Mouse (Mus musculus) right cerebral cortex, adult 2 months (tissue): ENCODE measurements around the gene Epb41l4b.

Source experiments
- DNase-seq, 2 experiments: peaks; one replicate each; pipeline ENCODE4 v3.0.0; 2021 to 2022; ENCODE audit warnings: low spot score in 2 of 2

The Epb41l4b gene

DNA sequence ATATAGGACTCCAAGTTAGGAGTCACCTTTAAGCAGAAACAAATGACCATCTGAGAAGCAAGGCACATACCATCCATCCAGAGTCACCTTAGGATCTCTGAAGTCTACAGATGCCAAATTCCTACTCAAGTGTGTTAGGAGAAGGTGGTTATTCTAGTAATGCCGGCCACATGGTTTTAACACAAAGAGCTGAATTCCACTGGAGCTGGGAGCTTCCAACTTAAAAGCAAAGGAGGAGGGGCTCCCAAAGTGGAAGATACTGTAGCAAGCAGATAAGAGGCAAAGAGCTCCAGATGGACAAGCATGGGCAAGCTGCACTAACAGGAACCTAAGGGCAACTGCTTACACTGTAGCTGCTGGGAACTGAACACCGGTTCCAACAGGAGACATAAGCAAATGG lies 76.3 kb downstream of the Epb41l4b start:
- no peak for DNase-seq

DNA sequence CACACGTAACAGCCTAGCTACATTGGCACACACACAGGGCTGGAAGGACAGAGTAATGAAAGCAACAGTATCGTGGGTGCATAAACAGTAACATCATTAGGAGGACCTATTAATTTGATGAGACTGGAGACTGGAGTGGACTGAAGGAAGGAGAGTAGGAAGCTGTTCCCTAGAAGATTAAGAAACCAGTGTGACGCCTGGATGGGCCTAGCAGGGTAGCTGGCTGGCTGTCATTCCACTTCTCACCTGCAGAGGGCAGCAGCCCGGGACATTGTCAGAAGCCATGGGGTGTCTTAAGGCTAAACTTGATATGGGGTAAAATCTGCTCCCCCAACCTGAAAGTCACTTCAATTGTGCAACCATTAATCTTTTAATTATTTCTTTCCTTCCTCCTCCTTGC lies 78.0 kb downstream of the Epb41l4b start:
- peak; percentile 87 for DNase-seq

DNA sequence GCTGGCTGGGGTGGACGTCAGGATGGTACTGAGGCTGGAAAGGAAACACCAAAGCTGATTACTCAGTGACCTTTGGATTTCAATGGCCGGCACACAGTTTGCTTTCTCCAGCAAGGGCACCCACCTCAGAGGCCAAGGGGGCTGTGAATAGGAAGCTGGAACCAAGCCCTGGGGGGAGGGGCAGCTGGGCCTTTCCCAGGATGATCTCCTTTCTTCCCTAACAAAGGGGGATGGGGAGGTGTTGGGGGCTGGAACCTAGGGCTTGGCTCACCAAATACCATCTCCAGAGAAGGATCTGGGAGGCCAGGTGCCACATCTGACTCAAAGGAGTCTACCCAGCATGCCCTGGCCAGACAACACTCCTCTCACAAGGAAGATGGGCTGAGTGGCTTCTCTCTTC lies 78.4 kb downstream of the Epb41l4b start:
- no peak for DNase-seq

DNA sequence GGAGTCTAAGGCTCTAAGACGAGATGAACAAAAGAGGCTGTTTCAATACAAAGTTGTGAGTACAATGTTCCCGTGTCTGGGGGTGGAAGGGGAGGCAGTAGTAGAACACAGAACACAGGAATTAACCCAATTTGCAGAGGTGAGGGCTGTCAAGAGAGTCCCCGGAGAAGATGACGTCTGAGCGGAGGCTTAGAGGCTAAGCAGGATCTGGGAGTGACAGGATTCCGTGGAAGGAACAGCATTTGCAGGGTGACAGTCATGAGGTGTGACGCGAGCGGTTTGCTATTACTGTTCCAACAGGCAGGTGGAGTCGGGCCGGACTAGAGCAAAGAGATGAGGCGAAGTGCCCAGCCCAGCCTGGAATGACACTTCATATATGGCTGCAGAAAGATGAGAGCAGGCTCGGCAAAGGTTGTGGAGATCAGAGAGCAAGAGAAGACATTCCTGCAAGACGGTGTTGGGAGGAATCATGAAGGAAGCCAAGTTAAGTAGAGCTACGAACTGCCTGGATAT lies 82.9 kb downstream of the Epb41l4b start:
- DNase-seq = no peak

DNA sequence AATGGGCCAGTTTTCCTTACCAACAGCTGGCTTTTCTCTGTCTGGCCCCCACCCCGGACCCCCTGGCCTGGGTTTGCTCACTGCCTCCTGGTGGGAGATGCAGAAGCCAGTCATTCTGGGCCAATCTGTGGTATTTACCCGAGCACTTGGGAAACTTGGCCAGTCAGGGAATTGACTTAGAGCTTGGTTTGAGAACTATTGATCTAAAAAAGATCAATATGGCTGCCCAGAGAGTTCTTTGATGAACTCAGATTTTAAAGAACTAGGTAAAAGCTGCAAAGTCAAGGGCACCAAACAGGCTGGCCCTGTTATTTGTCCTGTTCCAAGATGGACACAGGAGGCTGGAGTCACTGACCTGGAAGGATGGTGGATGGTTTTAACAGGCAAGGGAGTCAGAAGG lies 84.6 kb downstream of the Epb41l4b start:
- DNase-seq = no peak

DNA sequence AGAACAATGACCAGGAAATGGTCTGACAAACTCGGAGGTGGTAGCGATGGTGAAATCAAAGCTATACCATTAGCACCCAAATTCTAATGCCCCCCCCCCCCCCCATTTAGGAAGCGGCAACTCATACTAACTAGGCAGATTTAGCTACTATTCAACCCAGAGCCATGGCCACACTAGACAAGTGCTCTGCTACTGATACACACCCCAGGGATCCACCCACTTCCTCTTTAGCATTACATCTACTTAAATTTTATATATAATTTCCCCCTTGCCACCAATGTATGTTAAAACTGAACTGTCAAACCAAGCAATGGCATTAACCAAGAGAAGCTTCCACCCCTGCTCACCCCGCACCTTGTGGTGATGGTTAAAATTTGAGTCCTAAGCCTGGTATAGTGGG lies 85.6 kb downstream of the Epb41l4b start:
- DNase-seq = no peak

DNA sequence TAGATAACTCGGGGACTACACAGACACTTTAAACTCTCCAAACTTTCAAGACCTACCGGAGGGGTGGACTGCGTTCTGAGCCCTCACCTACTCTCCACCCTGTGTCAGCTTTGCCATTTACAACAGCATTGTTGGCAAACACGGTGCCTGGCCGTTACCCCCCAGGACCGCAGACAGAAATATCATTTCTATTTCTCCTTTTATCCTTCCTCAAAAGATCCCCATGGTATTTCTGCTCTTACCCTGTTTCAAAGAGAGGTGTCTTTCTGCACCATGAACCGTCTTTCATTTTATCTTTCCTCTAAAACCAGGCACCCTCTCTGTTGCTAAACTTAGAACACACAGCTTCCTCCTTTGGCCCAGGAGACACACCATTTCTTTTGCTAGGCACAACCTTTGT lies 87.6 kb downstream of the Epb41l4b start:
- no peak for DNase-seq

DNA sequence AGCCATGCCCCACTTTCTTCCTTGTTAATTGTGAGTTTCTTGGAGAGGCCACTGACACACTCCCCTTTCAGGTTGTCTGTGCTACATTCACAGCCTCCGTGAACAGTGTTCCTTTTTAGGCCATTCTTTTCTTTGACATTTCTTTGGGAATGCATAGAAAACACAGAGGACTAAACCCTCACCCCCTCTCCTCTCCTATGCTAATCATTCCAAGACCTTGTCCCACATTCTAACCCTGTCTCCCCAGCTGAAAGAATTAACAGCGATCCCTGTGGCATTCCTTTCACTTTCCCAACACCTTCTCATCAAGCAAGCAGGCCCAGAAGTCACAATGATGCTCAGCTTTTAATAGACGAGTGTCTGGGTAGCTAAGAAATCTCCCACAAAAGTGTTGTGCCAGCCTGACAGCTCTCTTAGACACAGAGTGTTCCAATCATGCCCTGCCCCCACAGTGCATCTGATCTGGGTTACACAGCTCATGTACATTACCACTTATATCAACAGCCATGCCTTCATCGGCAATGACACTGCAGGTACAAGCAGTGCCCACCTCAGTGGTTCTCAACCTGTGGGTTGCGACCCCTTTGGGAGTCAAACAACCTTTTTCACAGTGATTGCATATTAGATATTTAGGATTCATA lies 93.8 kb downstream of the Epb41l4b start:
- no peak for DNase-seq

DNA sequence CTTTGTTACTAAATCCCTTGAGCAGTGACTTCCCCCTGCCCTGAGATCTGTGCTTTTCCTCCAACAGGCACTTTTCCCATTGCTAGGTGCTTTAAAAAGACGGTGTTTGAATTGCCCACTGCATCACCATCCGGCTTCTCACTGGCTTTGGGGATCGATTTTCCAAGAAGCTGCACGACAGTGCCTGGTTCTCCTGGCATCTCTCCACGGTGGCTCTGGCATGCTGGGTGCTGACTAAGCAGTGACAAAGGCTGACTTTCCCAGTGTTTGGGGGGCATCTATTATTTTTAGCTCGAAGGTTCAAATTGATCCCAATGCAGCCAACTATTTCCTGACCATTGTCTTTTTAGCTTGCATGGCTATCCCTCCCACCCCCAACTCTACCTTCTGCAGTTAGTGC lies 94.7 kb downstream of the Epb41l4b start:
- peak; percentile 31 for DNase-seq

DNA sequence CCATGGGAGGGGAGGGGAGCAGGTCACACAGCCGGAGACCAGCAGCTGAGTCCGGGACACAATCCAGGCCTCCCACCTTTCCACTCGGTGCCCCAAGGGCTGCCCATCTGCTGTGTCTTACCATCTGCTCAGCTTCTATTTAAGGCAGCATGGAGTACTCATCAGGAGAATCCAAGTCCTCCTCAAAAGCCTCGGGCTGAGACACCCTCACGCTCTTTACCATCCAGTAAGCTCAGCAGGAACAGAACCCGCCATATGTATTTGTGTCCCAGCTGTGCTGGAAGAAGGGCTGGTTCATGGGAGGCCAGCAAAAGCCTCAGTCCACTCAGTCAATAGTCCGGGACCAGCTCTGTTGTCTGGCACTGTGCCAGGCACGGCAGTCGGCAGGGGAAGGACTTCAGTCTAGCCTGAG lies 97.1 kb downstream of the Epb41l4b start:
- DNase-seq = peak; percentile 35 to 52

DNA sequence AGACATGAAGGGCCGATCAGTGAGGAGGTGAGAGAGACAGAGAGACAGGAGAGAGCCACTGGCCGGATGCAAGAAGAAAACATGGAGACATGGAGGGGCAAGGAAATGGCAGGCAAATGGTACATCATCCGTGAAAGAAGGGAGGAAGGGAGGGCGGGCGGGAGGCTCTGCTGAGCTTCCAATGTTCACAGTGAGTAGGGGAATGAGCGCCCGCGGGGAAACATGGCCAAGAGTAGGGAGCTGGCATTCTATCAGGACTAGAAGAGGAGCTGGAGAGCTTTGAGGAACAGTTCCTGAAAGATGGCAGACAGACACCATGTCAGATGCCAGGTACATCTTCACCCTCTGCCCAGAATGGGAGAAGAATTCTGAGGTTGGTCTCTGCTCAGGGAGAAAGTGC lies 99.6 kb downstream of the Epb41l4b start:
- no peak for DNase-seq

DNA sequence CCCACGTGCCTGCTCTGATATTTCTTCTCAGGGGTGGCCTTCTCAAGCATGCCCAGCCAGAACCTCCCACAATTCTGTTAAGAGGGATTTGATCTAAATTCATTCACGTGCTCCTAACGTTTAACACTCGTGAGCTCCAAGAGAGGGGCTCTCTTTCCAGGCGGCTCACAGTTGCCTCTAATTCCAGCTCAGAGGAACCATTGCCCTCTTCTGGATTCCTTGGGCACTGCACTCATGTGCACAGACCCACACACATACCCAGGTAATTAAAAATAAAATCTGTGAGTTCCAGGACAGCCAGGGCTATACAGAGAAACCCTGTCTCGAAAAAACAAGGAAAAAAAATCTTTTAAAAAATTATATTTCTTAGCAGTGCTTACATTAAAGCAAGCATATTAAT lies 101.6 kb downstream of the Epb41l4b start:
- DNase-seq = no peak

DNA sequence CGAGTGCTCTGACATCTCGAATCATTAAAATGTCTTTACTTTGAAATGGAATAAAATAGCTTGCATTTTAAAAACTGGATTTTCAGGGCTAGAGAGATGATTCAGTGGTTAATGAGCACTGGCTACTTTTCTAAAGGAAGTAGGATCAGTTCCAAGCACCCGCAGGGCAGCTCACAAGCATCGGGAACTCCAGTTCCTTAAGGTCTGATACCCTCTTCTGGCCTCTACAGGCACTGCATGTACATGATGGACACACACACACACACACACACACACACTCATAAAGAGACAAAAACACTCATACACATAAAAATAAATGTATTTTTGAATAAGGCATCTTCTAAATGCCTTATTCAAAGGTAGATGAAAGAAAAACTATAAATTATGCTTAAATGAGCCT lies 102.0 kb downstream of the Epb41l4b start:
- no peak for DNase-seq

DNA sequence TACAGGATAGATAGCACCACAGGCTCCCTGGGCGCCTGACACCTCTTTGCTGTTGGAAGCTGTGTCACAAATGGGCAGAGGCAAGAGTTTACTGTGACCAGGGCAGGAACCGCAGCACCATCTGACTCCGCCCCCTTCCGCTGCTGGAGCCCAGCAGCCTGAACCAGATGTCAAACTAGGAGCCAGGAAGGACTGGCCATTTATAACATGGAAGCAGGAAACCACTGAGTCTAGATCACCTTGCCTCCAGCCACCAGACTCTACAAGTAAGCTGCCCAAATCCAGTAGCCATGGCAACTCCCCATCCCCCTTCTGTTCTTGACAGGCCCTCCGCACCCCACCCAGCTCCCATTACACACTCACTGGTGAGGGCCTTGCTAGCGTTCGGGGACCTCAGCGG lies 102.8 kb downstream of the Epb41l4b start:
- no peak for DNase-seq

DNA sequence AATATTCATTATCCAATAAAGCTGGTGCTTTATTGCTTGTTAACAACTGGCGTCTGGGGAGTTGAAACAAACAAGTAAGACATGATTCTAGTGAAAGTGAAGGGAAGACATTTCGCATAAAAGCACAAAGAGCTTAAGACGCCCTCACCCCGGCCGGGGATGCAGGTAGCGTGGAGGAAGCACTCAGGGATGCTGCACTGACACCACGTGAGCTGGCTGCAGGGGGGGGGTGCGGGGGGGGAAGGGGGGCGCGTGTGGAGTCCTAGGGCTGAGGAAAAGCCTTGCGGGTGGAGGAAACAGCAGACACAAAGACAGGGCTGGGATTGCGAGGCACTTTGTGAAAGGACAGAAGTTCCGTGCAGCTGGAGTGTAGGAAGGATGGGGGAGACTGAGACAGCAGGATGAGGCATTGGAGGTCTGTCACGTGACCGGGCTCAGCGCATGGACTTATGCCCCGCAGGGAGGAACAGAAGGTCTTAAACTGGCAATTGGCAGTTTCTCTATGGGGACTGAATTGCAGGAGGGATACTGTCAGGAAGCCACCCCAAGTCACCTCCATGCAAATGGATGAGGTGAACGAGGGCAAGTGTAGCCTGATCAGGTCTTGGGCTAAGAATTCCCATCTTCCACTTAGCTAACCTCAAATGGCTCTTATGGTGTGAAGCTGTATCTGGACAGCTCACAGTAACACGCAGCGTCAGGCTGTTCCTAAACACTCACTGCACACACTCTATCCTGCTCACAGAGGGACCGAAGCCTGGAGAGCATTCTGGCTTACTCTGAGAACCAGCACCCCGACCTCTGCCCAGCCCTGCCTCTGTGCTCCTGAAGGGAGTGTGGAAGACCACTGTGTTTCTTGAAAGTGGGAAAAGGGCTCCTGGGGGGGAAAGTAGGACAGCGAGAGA lies 103.9 kb downstream of the Epb41l4b start:
- peak; percentile 56 to 65 for DNase-seq

DNA sequence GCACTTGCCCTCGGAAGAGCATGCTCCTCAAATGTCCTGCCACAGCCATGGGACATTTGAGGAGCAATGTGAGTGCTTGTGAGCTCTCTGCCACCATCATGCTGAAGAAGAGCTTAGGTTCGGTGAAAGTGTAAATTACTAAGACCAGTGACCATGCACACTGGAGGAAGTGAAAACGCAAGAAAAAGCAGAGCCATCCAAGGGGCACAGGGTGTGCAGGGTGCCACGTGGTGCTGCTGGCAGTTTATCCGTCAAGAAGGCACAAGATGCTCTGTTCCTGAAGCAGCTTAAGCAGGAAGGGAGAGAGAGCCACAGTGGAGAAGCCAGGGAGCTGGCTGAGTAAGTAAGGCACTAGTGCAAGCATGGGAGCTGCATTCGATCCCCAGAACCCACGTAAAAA lies 105.7 kb downstream of the Epb41l4b start:
- DNase-seq = no peak

DNA sequence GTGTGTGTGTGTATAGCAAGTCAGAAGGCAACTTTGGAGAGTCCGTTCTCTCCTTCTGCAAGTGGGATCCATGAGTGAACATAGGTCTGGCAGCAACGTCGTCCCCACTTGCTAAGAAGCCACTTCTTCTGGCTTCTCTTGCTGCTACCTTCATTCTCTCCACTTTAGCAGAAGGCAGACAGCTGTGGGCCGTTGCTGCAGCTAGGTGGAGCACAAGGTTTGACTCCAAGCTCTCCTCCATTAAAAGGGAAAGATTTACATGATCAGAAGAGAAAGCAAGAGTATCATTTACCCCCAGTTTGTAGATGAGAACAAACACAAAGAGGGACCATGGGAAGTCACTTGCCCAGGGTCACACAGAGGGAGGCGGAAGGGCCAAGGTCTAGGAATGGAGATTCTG lies 109.1 kb downstream of the Epb41l4b start:
- no peak for DNase-seq

DNA sequence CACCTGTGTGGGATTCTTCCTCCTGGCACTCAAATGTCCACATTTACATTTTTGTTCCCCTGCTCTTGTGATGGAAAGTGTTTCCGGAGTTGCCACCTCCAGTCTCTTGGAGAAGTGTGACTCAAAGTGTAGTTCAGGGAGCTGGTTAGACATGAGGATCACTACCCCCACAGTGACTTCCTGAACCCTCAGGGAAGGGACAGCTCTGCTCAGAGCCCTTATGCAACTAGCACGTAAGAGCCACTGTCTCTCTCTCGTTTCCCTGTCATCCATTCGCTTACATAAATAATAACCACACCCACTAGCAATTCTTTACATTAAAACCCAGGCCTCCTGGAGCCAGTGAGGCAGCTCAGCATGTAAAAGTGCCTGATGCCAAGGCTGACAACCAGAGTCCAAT lies 111.8 kb downstream of the Epb41l4b start:
- no peak for DNase-seq

DNA sequence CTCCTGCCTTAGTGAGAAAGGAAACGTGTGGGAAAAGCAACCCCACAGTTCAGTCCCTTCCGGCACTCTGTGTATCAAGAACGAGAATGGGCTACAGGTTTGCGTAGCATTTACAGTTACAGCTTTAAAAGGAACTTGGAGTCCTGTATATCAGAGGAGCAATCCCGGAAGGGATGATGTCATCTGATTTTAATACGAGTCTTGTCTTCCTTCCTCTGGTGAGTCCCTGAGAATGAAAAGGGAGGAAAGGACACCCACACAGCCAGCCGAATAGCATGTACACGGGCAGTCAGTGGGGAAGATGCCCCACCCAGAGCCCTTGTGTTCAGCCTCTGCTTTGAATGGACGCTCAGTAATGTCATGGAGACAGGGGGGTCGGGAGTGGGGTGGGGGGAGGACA lies 115.3 kb downstream of the Epb41l4b start:
- no peak for DNase-seq

DNA sequence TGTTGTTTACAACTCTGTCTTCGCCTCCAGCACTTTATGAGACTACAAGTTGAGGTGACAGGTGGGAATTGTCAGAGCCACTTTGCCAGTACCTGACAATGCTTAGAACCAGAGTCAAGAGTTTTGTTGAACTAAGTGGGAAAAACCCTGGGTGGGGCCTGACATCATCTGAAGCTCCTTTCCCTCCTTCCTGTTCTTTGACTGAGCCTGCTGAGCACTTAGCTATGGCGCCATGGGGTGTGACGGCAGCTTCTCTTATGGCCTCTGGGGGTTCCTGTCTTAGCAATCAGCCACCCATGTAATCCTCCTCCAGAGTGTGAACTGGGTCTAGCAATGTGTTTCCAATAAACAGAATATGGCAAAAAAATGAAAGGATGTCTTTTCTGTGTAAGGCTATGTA lies 119.7 kb downstream of the Epb41l4b start:
- no peak for DNase-seq

DNA sequence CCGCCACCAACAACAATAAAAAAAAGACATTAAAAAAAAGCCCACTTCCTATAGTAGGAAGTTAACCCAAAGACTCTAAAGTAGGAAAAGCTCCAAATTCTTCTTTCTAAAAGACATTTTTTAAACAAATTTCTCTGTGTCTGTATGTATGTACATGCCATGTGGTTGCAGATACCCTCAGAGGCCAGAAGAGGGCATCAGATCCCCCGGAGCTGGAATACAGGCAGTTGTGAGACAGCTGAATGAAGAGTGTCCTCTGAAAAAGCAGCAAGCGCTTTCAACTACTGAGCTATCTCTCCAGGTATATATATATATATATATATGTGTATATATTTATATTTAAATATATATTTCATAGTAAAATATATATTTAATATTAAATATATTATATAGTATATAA lies 121.9 kb downstream of the Epb41l4b start:
- DNase-seq = no peak

DNA sequence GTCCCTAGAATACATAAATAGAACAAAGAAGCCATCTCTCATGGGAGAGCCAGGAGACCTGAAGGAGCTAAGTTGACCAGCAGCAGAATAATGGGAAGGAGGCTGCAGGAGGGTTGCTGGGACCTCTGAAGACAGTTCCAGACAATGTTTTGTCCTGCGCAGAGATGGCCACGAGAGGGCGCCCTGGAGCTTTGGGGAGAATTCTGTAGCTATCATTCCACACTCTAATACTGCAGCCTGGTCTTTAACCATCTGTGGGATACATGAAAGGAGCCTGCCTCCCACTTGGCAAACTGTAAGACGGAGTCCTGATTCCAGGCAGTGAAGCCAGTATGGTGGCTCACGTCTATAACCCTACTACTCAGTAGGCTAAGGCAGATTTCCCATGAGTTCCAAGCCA lies 126.0 kb downstream of the Epb41l4b start:
- peak; percentile 66 to 81 for DNase-seq
